Mouse (Mus musculus): ENCODE measurements around the gene Rab4b.

- TF ChIP-seq CTCF (IDR thresholded peaks at IDR 0.05; ENCODE audit: low read depth) (no peak), EP300 (IDR thresholded peaks at IDR 0.05; ENCODE audit: low read depth) (no peak)
These were observed 2.4 kb upstream of the Rab4b start, which contains the start of the genes Gm21983 and Mia for GRCm38 (mm10) chr7:27180837-27181695.

Measured in liver, postnatal 0 days (tissue).